Comparison of ENCODE assay signal across 8 mouse cellular contexts in genomic region chr4:150914290-150914733, GRCm38 (mm10). TPM values are rescaled to one million over a fixed set of nuclear protein-coding genes. Genes with fewer than 3 reads are reported as not detected.
DNase-seq lines count a peak whose midpoint lies in the region; ATAC-seq and TF ChIP-seq lines count a peak whose summit lies in the region.

TSS of gene Park7 (minus strand) at chr4:150914437.
TSS of gene Tnfrsf9 (plus strand) at chr4:150914562.

- peak within 1 kb of the TSS; percentile 90 for H3K4me3 ChIP-seq in ES-Bruce4 (ENCODE audit: low read depth, low read length)
- H3K4me3 ChIP-seq in forebrain, embryonic 14.5 days (ENCODE audit: low read depth, low read length): peak within 1 kb of the TSS; percentile 66
- H3K4me3 ChIP-seq in lung, adult 2 months (replicated peaks; ENCODE audit: extremely low read depth, low read depth, low read length): peak within 1 kb of the TSS; percentile 96

- WGBS in forebrain, embryonic 14.5 days: under 1% methylated on average over 48 of the region's 48 CpGs
- under 1% methylated on average over 48 of the region's 48 CpGs for WGBS in lung, adult 2 months

- no peaks in the 10 kb centered on the region for H3K9me3 ChIP-seq in ES-Bruce4 (replicated peaks; ENCODE audit: control insufficient read depth, insufficient read depth, low read length, poor library complexity, severe bottlenecking)
- no peaks in the 10 kb centered on the region for H3K9me3 ChIP-seq in forebrain, embryonic 14.5 days (replicated peaks; ENCODE audit: control insufficient read depth, low read length)

- H3K4me2 ChIP-seq in forebrain, embryonic 14.5 days (ENCODE audit: low read length): peak within 1 kb of the TSS; percentile 57

- intact Hi-C loops in heart, postnatal 25 days (cut with DNase I): no loop called here

- no peak; the same call in 1 of the 2 replicates for TF ChIP-seq EP300 in ES-Bruce4 (IDR thresholded peaks at IDR 0.05; ENCODE audit: insufficient read depth, low read depth, low read length)

- peak within 1 kb of the TSS; percentile 64 for H3K27ac ChIP-seq in ES-Bruce4 (ENCODE audit: insufficient read depth, low read length)
- H3K27ac ChIP-seq in forebrain, embryonic 14.5 days (ENCODE audit: low read depth, low read length): peak within 1 kb of the TSS; percentile 60; the same call in 1 of the 2 replicates

- H3K9ac ChIP-seq in ES-Bruce4 (ENCODE audit: low read depth, poor library complexity, severe bottlenecking): peak within 1 kb of the TSS; percentile 65
- peak within 1 kb of the TSS; percentile 80 for H3K9ac ChIP-seq in forebrain, embryonic 14.5 days (ENCODE audit: low read length)

- no peaks in the 10 kb centered on the region for H3K27me3 ChIP-seq in ES-Bruce4 (ENCODE audit: control insufficient read depth, insufficient read depth, low read length, poor library complexity, severe bottlenecking)
- H3K27me3 ChIP-seq in forebrain, embryonic 14.5 days (replicated peaks; ENCODE audit: control insufficient read depth, insufficient read depth, low read length): no peaks in the 10 kb centered on the region

- peak; percentile 79 for ATAC-seq in cerebellum, adult (ENCODE audit: insufficient number of reproducible peaks, low FRiP score, low TSS enrichment)
- ATAC-seq in forebrain, embryonic 14.5 days: peak; percentile 86
- ATAC-seq in neutrophil, adult 5-6 weeks (ENCODE audit: extremely low read depth, insufficient number of reproducible peaks, low FRiP score, poor library complexity, severe bottlenecking): peak; percentile 86

- H3K4me1 ChIP-seq in ES-Bruce4 (ENCODE audit: control insufficient read depth, insufficient read depth, low read length): peaks cover 4% of the 10 kb centered on the region
- H3K4me1 ChIP-seq in forebrain, embryonic 14.5 days (ENCODE audit: control insufficient read depth, insufficient read depth, low read length): peaks cover 11% of the 10 kb centered on the region
- peaks cover 12% of the 10 kb centered on the region; the same call in 1 of the 2 replicates for H3K4me1 ChIP-seq in lung, adult 2 months (ENCODE audit: control insufficient read depth, insufficient read depth, low read length)

- peak; percentile 89 for TF ChIP-seq POLR2A in ES-Bruce4 (IDR thresholded peaks at IDR 0.05; ENCODE audit: insufficient read depth, low read length)
- TF ChIP-seq POLR2A in lung, adult 2 months (IDR thresholded peaks at IDR 0.05; ENCODE audit: borderline replicate concordance, extremely low read depth, low read depth, low read length): peak; percentile 94

- peak; percentile 14 for TF ChIP-seq CTCF in ES-Bruce4 (IDR thresholded peaks at IDR 0.05; ENCODE audit: low read depth, low read length)
- no peak for TF ChIP-seq CTCF in lung, adult 2 months (IDR thresholded peaks at IDR 0.05; ENCODE audit: insufficient read depth, low read length)

- DNase-seq in forebrain, embryonic 14.5 days (ENCODE audit: low spot score): peak; percentile 98
- DNase-seq in heart, postnatal 25 days (ENCODE audit: low spot score): peak; percentile 95
- DNase-seq in layer of hippocampus, adult 18-20 months (ENCODE audit: low spot score in 2 of 2): peak; percentile 96 to 97
- DNase-seq in lung, adult 2 months: peak; percentile 91
- DNase-seq in thymus, adult 18-20 months: peak; percentile 93 to 95

- no peaks in the 10 kb centered on the region for H3K36me3 ChIP-seq in ES-Bruce4 (ENCODE audit: control insufficient read depth, insufficient read depth, low read length, poor library complexity, severe bottlenecking)
- H3K36me3 ChIP-seq in forebrain, embryonic 14.5 days (ENCODE audit: control insufficient read depth, insufficient read depth, low read length): no peaks in the 10 kb centered on the region

RNA-seq across cellular contexts. Expression of gene Park7, which starts in this region (rescaled TPM):
- 210 and 215 TPM in 2 replicates for polyA plus RNA-seq in ES-Bruce4 (2011; ENCODE audit: insufficient read depth, insufficient read length, low read depth, missing spikeins)
- 447 and 495 TPM in 2 replicates for polyA plus RNA-seq in forebrain, embryonic 14.5 days (2014; fragmentation: Nextera tagmentation; extraction: Ambion mirVana)
- 100 to 1,000 TPM; 232 to 242 TPM for total RNA-seq in heart, postnatal 25 days (2021)
- 100 to 1,000 TPM; 241 to 256 TPM for total RNA-seq in layer of hippocampus, adult 18-20 months (2021)
- 80.9 and 112 TPM in 2 replicates for polyA plus RNA-seq in lung, adult 2 months (2012; rRNA removed)
- 111 and 114 TPM in 2 replicates for total RNA-seq in neutrophil, adult 5-6 weeks (2017)

RNA-seq across cellular contexts. Expression of gene Tnfrsf9, which starts in this region (rescaled TPM):
- 1.1 and 1.6 TPM in 2 replicates for polyA plus RNA-seq in ES-Bruce4 (2011; ENCODE audit: insufficient read depth, insufficient read length, low read depth, missing spikeins)
- 0.11 TPM in 1 of 2 replicates, not detected in the other for polyA plus RNA-seq in forebrain, embryonic 14.5 days (2014; fragmentation: Nextera tagmentation; extraction: Ambion mirVana)
- under 1 TPM in 1 of 2 experiments, not detected in 1; 0.21 TPM for total RNA-seq in heart, postnatal 25 days (2021)
- total RNA-seq in layer of hippocampus, adult 18-20 months (2021): under 1 TPM; 0.82 to 0.89 TPM
- polyA plus RNA-seq in lung, adult 2 months (2012; rRNA removed): 0.54 and 1.0 TPM in 2 replicates
- 0.23 TPM in 1 of 2 replicates, not detected in the other for total RNA-seq in neutrophil, adult 5-6 weeks (2017)

Comparison
In these comparisons a context has a peak if more than half of its experiments do, and no peak if none do; other contexts are left out.
1. Peak in every context shown above with its lines: DNase-seq, ATAC-seq, H3K4me3 ChIP-seq and H3K27ac ChIP-seq.